Mouse (Mus musculus) left cerebral cortex, postnatal 14 days (tissue): Measurements from ENCODE around the gene Ecm1. TPM values are rescaled to one million over a fixed set of nuclear protein-coding genes. Genes with fewer than 3 reads are reported as not detected.

ENCODE experiments used
- DNase-seq, 2 experiments: peaks; one replicate each; pipeline ENCODE4 v3.0.0; 2021 to 2022; ENCODE audit warnings: low spot score in 2 of 2, mixed read lengths in 1 of 2
- intact Hi-C: fragments of 180-260 bp; cut with DNase I; formaldehyde crosslinking; loops from one replicate; pipeline ENCODE4 v1.15.1; 2025
- total RNA-seq, 2 experiments: library from RNA; stranded (reverse); gene quantifications; 2 replicates each; pipeline ENCODE4 v1.2.3; 2021

Gene Ecm1
- total RNA-seq, 2 experiments from 2014 or later = 11.4 to 13.2 TPM

DNA sequence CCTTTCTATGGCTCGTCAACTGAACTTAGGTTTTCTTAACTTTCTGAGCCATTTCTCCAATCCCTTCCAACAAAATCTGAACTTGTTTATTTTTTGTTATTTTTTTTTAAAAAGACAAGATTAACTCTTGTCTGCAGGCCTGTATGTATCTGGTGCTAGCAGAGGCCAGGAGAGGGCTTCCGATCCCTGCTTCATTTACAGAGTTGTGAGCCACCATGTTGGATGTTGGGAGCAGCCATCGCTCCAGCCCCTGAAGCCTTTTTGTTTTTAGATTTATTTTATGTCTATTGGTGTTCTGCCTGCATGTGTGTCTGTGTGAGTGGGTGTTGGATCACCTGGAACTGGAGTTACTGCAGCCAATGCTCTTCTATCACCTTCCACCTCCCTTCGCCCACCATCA lies 7.6 kb downstream of the Ecm1 start:
- DNase-seq = no peak
- intact Hi-C loops = no loop called here

DNA sequence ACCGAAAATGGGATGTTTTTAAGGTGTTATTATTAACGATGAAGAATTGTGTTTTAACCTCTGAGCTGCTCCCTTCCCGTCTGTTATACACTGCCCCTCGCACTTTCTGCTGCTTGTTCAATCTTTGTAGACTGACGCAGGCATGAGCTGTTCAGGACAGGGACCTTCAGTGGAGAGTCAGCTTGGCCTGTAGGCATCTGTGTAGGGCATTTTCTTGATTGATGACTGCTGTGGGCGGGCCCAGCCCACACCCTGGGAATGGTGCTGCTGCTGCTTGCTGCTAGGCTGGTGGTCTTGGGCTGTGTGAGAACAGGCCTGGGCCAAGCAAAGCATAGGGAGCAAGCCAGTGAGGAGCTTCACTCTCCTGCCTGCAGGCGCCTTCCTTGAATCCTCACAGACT lies 8.9 kb downstream of the Ecm1 start:
- DNase-seq = no peak
- intact Hi-C loops = no loop called here

DNA sequence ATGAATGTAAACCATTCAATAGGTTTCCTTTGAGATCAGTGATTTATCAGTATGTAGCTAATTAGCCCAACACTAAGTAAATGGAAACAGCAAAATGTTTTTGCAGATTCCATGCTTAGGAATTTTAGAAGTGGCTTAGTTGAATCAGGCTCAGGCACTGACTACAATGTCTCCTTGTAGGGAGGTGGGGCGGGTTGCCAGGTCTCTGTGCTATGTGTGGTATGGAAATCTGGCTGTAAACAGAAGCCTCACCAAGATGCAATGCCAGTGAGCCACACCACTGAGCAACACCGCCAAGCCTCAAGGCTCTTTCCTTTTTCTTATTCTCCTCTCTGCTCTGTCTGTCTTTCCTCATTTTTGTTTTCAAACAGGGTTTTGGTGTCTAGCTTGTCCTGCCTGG lies 10.5 kb downstream of the Ecm1 start:
- no peak for DNase-seq
- intact Hi-C loops = no loop called here

DNA sequence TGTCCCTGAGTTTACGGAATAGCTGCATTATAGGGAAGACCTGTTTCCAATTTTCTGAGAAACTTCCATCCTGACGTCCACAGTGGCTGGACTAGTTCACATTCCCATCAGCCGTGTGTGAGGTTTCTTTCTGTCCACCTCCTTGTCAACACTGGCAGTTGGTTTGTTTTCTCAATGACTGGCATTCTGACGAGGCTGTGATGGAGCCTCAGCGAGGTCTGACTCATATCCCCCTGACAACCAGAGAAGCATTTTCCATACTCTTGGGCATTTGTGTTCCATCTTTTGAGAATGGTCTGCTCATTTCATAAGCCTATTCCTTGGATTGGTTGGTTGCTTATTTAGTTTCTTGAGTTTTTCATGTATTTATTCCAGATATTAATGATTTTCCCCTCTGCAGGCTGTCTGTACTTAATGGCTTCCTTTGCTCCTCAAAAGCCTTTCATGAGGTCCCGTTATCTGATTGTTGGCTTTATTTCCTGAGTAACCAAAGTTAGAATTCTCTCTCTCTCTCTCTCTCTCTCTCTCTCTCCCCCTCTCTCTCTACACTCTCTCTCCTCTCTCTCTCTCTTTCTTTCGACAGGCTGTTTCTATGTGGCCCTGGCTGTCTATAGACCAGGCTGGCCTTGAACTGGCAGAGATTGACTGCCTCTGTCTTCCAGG lies 12.5 kb downstream of the Ecm1 start:
- intact Hi-C loops = no loop called here
- no peak for DNase-seq

DNA sequence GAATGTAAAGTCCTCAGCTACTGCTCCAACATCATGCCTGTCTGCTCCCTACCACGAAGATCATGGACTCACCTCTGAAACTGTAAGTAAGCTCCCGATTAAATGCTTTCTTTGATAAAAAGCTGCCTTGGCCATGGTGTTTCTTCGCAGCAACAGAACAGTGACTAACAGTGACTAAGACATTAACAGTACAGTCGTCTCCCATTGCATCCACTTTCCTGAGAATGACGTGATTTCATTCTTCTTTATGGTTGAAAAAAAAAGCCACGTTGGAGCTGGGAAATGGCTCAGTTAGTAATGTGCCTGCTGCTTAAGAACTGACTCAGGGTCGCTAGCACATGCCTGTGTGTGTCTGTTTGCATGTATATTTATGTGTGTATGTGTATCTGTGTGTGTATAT lies 13.5 kb downstream of the Ecm1 start:
- intact Hi-C loops = no loop called here
- no peak for DNase-seq

DNA sequence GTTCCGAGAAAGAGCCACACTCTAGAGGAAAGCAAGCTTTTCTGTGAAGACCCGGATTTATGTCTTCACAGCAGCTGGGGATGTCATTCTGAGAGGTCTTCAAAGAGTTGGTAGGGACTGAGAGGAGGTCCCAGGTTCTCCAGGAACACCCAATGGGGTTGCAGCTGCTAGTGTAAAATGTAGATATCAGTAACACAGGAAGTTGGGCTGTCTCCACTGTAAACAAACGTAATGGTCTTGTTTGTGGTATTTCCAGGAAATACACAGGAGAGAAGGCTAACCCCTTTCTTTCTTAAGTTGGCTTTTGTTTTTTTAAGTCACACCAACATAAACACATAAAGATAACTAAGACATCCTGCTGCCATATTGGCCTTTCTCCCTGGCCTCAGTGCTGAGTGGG lies 17.0 kb downstream of the Ecm1 start:
- intact Hi-C loops = no loop called here
- no peak for DNase-seq

DNA sequence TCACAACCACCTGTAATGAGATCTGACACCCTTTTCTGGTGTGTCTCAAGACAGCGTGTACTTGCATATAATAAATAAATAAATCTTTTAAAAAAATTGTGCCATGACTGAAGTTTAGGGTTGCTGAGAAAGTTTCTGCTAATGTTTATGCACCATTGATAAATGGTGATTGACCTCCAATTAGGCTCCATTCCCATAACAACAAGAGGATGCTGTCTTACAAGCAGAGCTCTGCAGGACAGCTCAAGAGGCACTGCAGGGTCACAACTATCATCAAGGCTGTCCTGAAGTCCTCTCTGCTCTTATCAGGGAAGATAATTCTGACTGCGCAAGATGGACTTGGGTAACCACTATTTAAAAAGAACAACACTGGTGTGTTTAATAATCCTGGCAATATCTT lies 21.2 kb downstream of the Ecm1 start:
- intact Hi-C loops = no loop called here
- no peak for DNase-seq

DNA sequence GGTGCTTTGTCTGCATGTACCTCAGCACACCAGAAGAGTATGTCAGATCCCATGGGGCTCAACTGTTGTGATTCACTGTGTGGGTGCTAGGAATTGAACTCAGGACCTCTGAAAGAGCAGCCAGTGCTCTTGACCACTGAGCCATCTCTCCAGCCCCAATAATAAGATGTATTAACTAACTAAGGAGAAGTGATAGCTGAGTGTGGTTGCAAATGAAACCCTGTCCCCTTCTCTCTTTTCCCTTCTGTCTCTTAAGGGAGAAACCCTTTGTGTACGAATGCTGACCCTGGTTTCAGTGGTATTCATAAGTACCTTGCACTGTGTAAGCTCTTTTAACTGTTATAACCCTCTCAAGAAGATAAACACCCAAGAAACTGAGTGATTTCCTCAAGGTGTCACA lies 23.3 kb downstream of the Ecm1 start:
- intact Hi-C loops = no loop called here
- DNase-seq = no peak

DNA sequence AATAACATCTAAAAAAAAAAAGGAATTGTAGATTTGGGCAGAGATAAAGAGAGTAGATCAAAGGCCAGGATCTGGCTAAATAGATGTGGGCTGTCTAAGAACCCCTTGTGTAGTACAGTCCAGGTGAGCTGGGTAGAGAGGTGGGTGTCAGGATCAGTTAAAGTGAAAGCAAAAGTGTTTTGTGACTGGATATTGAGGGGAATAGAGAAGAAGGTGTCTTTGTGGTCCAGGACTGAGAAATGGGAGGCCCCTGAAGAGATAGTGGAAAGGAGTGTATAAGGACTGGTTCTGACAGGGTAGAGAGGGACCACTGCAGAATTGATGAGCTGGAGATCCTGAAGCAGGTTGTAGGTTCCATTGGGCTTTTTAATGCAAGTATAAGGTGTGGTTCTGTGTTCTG lies 29.4 kb downstream of the Ecm1 start:
- intact Hi-C loops = no loop called here
- DNase-seq = no peak

DNA sequence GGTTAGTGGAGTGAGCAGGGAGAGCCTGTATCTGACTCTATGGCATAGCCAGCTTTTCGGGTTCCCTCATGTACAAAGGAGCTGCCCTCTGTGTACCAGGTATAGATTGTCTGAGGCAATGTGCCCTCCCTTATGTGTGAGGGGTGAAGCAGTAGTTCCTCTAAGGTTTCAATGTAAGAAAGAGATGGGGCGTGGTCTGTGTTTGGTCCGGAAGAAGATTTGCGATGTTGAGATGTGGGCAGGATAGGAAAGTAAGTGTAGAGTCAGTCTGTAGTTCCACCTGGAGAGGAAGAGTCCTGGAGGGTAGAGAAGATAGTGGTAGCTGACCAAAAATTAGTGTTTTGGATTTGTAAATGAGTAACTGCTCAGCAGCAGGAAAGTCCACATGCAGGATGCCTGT lies 30.3 kb downstream of the Ecm1 start:
- no peak for DNase-seq
- intact Hi-C loops = no loop called here

DNA sequence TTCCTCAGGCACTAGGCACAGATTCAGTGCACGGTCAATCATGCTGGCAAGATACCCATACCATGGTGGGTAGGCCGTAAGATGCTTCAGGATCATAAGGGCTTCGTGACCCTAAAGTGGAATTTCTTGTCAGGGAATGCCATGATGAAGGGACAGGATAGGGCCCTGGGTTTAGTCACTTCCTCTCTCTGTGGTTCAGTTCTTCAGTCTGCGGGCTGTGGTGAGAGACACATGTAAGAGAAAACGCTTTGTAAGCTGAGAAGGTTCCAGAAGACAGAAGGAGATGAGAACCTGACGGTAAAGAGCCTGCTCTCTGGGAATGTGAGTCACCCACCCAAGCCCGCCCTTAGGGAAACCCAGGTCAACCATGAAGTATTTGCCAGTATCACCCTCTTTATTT lies 31.9 kb downstream of the Ecm1 start:
- intact Hi-C loops = no loop called here
- DNase-seq = no peak

DNA sequence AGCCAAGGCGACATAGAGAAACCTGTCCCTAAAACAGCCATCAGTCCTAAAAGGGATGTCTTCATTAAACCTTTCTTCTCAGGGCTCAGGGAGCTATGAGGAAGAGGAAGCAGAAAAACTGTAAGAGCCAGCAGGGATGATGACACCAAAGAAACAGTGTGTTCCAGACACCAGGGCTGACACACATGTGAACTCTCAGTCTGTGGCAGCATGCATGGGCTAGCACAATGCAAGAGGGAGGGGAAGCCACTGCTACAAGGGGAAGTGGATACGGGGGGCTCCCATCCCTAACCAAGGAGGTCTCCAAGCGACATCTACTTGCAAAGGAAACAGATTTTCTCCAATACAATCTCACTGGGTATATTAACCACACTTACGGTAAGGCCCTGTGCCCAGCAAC lies 33.1 kb downstream of the Ecm1 start:
- intact Hi-C loops = no loop called here
- no peak for DNase-seq

DNA sequence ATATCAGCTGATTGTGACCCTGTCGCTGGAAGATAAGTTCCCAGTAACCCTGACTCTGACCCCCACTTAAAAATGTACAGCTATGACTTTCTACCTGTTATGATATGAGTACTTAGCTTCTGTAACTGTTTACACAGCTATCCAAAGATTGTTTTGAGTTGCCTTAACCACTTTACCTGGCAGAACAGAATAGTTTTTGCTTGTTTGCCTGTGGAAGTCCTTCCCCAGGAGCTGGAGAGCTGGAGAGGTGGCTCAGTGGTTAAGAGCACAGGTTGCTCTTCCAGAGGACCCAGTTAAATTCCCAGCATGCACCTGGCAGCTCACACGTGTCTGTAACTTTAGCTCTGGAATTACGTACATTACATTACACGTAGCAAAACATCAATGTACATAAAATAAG lies 34.8 kb downstream of the Ecm1 start:
- intact Hi-C loops = no loop called here

DNA sequence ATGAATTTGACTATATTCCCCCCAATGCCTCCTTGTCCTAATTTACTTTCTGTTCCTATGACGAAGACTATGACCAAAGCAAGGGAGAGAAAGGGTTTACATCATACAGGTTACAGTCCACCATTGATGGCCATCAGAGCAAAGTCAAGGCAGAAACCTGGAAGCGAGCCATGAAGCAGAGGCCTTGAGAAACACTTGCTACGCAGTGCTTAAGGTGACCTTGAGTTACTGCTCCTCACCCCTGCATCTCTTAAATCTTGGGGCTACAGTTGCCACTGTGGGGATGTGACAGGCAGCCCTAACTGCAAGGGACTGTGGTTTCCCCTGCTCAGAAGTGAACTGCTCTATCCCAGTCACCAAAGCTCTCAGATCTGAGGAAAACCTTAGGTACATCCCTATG lies 36.1 kb downstream of the Ecm1 start:
- intact Hi-C loops = no loop called here
- no peak for DNase-seq

More for the DNA sequence above, 34.8 kb downstream of the Ecm1 start:
- DNase-seq = no peak

DNA sequence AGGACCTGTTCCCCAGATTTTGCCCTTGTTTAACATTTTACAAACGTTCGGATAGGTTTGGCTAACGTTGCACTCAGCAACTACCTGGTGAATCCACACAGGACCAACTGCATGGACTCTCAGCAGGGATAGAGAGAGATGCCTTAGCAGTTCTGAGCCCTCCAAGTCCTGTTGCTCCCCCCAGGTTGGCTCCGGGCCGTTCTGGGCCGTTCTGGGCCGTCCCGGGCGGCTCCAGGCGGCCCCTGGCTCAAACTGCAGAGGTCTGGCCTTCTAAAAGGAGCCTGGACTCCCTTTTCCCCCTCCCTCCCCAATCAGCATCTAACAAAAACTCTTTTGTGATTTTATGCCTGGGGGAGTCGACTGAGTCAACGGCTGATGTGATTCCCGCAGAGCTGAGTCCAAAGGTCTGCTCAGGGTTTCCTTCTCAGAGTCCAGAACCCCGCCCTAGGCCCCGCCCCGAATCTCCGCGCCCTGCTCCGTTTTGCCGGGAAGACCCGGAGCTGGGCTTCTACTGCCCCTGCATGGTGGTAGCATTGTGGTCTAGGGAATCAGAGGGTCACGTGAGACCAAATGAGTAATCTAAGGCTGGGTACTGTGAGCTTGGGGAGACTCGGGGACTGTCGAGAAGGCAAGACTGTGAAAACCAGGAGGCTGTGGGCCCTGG lies 37.4 kb downstream of the Ecm1 start:
- intact Hi-C loops = no loop called here
- no peak for DNase-seq

DNA sequence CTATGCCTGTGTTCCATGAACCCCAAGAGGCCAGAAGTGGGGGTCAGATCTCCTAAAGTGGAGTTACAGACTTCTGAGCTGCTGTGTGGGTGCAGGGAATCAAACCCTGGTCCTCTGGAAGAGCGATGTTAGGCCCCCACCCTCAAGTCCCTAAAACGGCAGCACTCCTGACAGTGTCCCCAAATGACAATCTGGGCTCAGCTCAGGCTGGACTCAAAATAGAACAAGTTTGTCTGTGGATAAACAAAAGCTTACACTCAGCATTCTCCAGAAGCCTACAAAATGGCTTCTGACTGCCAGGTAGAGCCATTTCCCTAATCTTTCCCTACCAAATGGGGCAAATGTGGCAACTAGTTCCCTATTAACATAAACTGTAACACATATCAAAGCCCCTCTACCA lies 38.3 kb downstream of the Ecm1 start:
- DNase-seq = no peak
- intact Hi-C loops = no loop called here

DNA sequence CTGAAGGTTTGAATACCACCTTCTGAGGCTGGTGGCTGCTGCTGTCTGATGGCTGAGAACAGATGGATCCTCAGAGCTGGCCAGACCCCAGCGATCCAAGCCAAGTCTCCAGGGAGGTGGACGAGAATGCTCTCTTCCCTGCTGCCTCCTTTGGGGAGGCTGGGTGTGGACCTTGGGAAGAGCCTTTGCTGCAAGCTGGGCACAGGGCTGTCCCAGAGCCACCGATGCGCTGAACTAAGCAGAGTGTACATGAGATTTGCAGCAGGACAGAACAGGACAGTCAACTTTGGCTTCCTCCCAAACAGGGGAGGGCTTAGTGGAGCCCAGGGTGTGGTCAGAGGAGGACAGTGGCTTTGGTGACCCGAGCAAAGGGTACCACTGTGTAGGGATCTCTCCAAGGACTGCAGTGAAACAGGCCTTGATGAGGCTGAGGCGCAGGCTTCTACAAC lies 39.1 kb downstream of the Ecm1 start:
- intact Hi-C loops = no loop called here

DNA sequence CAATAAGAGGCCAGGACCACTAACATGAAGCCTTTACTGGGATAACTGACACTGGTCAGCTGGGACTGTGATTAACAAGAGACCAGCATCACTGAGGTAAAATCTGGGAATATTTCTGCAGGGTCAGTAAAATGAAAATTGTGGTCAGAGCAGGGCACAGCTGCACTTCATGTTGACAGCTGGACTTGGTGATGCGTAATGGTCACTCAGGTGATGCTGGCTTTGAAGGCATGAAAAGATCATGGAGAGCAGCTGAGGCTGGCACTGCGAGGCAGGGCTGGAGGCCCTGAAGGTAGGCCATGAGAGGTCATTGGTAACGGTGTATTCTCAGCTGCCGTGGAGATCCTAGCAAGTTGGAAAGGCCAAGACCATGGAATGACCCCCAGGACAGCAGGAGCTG lies 41.1 kb downstream of the Ecm1 start:
- DNase-seq = no peak
- intact Hi-C loops = no loop called here

More for the DNA sequence above, 39.1 kb downstream of the Ecm1 start:
- no peak for DNase-seq

DNA sequence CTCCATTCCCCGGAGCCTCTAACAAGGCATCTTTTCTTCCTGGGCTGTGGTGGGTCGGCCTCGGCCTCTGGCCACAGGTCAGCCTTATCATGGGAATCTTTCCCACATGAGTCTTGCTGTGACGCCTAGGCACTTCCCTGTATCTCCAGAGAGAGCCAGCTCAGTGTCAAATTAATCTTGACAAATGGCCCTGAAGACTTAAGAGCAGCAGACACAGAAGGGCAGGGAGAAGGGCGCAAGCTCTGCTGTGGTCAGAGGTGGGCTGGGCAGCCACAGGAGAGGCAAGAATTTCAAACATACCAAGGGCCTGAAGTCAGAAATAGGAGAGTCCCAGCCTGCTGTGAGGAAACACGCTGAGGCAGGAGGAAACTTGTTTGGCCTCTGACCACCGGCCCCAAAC lies 43.0 kb downstream of the Ecm1 start:
- no peak for DNase-seq
- intact Hi-C loops = no loop called here

DNA sequence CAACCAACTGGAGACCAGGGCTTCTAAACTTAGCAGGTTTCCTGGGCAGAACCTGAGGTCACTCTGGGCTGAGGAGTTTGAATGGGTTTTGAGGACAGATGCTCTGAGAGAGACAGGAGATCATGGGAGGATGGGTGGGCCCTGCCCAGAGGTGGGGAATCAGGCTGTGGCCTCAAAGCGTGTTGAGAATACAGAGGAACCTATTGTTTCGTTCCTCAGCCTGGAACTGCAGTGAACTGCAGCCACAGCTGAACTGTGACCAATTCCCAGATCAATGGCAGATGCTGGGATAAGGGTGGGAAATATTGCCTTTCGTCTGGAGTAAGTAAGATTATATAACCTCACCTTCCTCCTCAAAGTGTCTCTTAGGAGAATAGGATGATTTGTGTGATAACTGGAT lies 43.6 kb downstream of the Ecm1 start:
- no peak for DNase-seq

DNA sequence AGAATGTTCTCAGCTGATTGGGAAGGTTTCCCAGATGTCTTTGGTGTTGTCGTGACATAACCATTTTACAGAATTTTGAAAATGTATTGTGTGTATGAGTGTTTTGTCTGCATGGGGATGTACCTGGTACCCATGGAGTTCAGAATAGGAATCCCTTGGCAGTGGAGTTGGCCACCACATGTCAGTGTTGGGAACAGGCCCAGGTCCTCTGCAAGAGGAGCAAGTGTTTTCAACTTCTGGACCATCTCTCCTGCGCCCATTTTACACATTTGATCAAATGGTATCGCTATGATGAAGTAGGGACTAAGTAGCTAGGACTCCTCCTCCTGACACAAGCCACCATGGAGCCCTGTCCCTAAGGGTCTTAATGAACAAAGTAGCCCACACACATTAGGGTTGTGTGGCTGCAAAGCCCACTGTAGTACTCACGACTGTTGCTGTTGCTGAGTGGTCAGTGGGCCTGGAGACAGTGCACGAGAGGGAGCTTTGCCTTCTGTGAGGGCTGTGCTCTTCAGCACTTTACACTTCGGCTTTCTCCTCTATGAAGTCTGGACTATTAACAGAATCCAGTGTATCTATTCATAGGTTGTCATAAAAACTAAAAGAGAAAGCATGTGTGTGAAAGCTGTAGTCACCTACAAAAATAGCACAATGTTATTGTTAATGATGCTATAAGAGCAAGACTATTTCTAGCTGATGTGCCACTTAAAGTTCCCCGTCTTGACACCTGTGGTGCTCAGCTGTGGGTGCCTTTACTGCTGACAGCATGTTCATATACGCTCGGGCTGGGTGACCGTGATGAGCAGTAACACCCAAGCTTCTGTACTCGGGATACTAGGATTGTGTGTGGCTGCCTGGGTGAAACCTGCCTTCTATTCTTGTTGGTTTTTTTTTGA lies 44.3 kb downstream of the Ecm1 start:
- intact Hi-C loops = no loop called here
- peak; percentile 28 to 70 for DNase-seq

More for the DNA sequence above, 43.6 kb downstream of the Ecm1 start:
- intact Hi-C loops = no loop called here
